Mouse (Mus musculus) G1E (cell line): ENCODE results near the gene Hypk. TPM values are rescaled to one million over a fixed set of nuclear protein-coding genes. Genes with fewer than 3 reads are reported as not detected.

Source experiments
- ATAC-seq: 2 replicates; pipeline ENCODE4 v1.8.0; 2016; ENCODE audit warnings: mild to moderate bottlenecking; ENCODE audit not compliant: insufficient number of reproducible peaks, poor library complexity, low FRiP score, severe bottlenecking; ENCODE audit errors: extremely low read depth
- DNase-seq: peaks from one replicate; pipeline ENCODE4 v3.0.0; 2012; ENCODE audit warnings: low spot score
- H3K27me3 ChIP-seq: 2 replicates; pipeline ENCODE4 v1.6.1; 2012; ENCODE audit warnings: mild to moderate bottlenecking, low read length, inconsistent platforms; ENCODE audit not compliant: insufficient read depth
- H3K36me3 ChIP-seq: replicated peaks from 2 replicates; pipeline ENCODE3; 2012; ENCODE audit warnings: mild to moderate bottlenecking, inconsistent platforms
- H3K4me1 ChIP-seq: 2 replicates; pipeline ENCODE4 v1.6.1; 2012; ENCODE audit warnings: low read depth, low read length, inconsistent platforms, mixed read lengths; ENCODE audit not compliant: insufficient read depth
- H3K4me3 ChIP-seq: 2 replicates; pipeline ENCODE4 v1.5.1; 2012; ENCODE audit warnings: low read depth, mild to moderate bottlenecking, inconsistent platforms, low read length, moderate library complexity, mixed read lengths
- H3K9me3 ChIP-seq: replicated peaks from 2 replicates; pipeline ENCODE4 v1.6.1; 2012; ENCODE audit warnings: inconsistent platforms
- CTCF ChIP-seq: IDR thresholded peaks from 2 replicates; pipeline ENCODE4 v1.5.1; 2012; ENCODE audit warnings: low read depth, low read length, inconsistent platforms, mixed read lengths
- GATA1 ChIP-seq: IDR thresholded peaks from 2 replicates; pipeline ENCODE4 v1.6.1; 2012; ENCODE audit warnings: borderline replicate concordance, low read length, inconsistent platforms, mixed read lengths
- GATA2 ChIP-seq: IDR thresholded peaks from 2 replicates; pipeline ENCODE4 v1.6.1; 2012; ENCODE audit warnings: low read depth, low read length, inconsistent platforms, borderline replicate concordance
- POLR2AphosphoS5 ChIP-seq: IDR thresholded peaks from 2 replicates; pipeline ENCODE4 v1.6.1; 2012; ENCODE audit warnings: low read depth, low read length, inconsistent platforms; ENCODE audit not compliant: insufficient replicate concordance
- TAL1 ChIP-seq: conservative IDR thresholded peaks from 2 replicates; pipeline ENCODE4 v1.6.1; 2012; ENCODE audit warnings: low read depth, low read length, inconsistent platforms, mixed read lengths
- polyA plus RNA-seq: library from polyadenylated mRNA; stranded (reverse); fragments of >175 nt; gene quantifications from 2 replicates; pipeline ENCODE4 v1.2.3, GENCODE M21; 2012
- total RNA-seq, 2 experiments: library from RNA; stranded (forward) in 1 of 2; stranded (reverse) in 1 of 2; fragments of 200-1000 nt in 1 of 2; fragments of >200 nt in 1 of 2; fragmentation: Nextera tagmentation in 1 of 2; gene quantifications; 2 replicates each; pipeline ENCODE4 v1.2.3; 2014 to 2017

Hypk gene
- total RNA-seq (2014; fragmentation: Nextera tagmentation): 20.7 and 21.5 TPM in 2 replicates
- 73.2 and 82.9 TPM in 2 replicates for total RNA-seq (2017)
- 112 and 124 TPM in 2 replicates for polyA plus RNA-seq

- no peak for ATAC-seq
- Histone ChIP-seq H3K4me3 (no peak within 1 kb of the TSS), H3K4me1 (peaks cover 57% of the 10 kb centered on the region), H3K9me3 (no peaks in the 10 kb centered on the region), H3K27me3 (no peaks in the 10 kb centered on the region), H3K36me3 (peaks cover 58% of the 10 kb centered on the region)
- no peak for DNase-seq
- TF ChIP-seq TAL1 (no peak), POLR2AphosphoS5 (no peak), GATA1 (no peak), CTCF (no peak), GATA2 (no peak)
Measured at GRCm38 (mm10) chr2:121452990-121453389, at the start of gene Hypk. Gene Hypk, plus strand, starts transcription at chr2:121453290.

GRCm38 (mm10) chr2:121403296-121403695 lies 49.8 kb upstream of the Hypk start:
- TF ChIP-seq POLR2AphosphoS5 (no peak), TAL1 (no peak)
- Histone ChIP-seq H3K36me3 (no peaks in the 10 kb centered on the region), H3K27me3 (no peaks in the 10 kb centered on the region), H3K9me3 (no peaks in the 10 kb centered on the region), H3K4me1 (no peaks in the 10 kb centered on the region), H3K4me3 (no peak overlapping the region)
- DNase-seq (no peak), ATAC-seq (no peak)

- ATAC-seq: no peak
- no peak for DNase-seq
- H3K4me3 ChIP-seq: no peak overlapping the region
- H3K36me3 ChIP-seq: peaks cover 9% of the 10 kb centered on the region
- TF ChIP-seq GATA1: no peak
- TF ChIP-seq TAL1: no peak
- no peak for TF ChIP-seq POLR2AphosphoS5
- no peak for TF ChIP-seq GATA2
- no peak for TF ChIP-seq CTCF
- peaks cover 16% of the 10 kb centered on the region for H3K4me1 ChIP-seq
- no peaks in the 10 kb centered on the region for H3K27me3 ChIP-seq
- H3K9me3 ChIP-seq: no peaks in the 10 kb centered on the region
Measured at GRCm38 (mm10) chr2:121408160-121408559, 44.9 kb upstream of the Hypk start.

- DNase-seq: no peak
- Histone ChIP-seq H3K4me3 (peak overlapping the region; percentile 97), H3K27me3 (no peaks in the 10 kb centered on the region), H3K9me3 (no peaks in the 10 kb centered on the region), H3K36me3 (peaks cover 28% of the 10 kb centered on the region), H3K4me1 (peaks cover 38% of the 10 kb centered on the region)
- no peak for TF ChIP-seq CTCF
- no peak for TF ChIP-seq GATA1
- TF ChIP-seq POLR2AphosphoS5: no peak
- no peak for TF ChIP-seq GATA2
- no peak for TF ChIP-seq TAL1
- ATAC-seq: no peak
Measured at GRCm38 (mm10) chr2:121412843-121413386, 40.2 kb upstream of the Hypk start.

- Histone ChIP-seq H3K36me3 (peaks cover 34% of the 10 kb centered on the region), H3K27me3 (no peaks in the 10 kb centered on the region), H3K4me3 (peak within 1 kb of the TSS; percentile 97), H3K4me1 (peaks cover 41% of the 10 kb centered on the region), H3K9me3 (no peaks in the 10 kb centered on the region)
- TF ChIP-seq GATA2: no peak
- TF ChIP-seq CTCF: no peak
- TF ChIP-seq TAL1: no peak
- no peak for TF ChIP-seq GATA1
- TF ChIP-seq POLR2AphosphoS5: no peak
- ATAC-seq: peak; percentile 80
- peak; percentile 99 for DNase-seq
Measured at GRCm38 (mm10) chr2:121413387-121414042, 39.6 kb upstream of the Hypk start, which contains the start of the genes Pdia3 and Catsper2. Gene Pdia3, plus strand, starts transcription at chr2:121413775. Gene Catsper2, minus strand, starts transcription at chr2:121413792.

GRCm38 (mm10) chr2:121414139-121414685 lies 38.9 kb upstream of the Hypk start:
- peaks cover 41% of the 10 kb centered on the region for H3K4me1 ChIP-seq
- no peaks in the 10 kb centered on the region for H3K27me3 ChIP-seq
- TF ChIP-seq TAL1: no peak
- TF ChIP-seq CTCF: no peak
- no peak for TF ChIP-seq GATA1
- no peak for TF ChIP-seq POLR2AphosphoS5
- TF ChIP-seq GATA2: no peak
- ATAC-seq (no peak), DNase-seq (peak; percentile 57)
- peaks cover 41% of the 10 kb centered on the region for H3K36me3 ChIP-seq
- H3K9me3 ChIP-seq: no peaks in the 10 kb centered on the region
- peak overlapping the region; percentile 97 for H3K4me3 ChIP-seq
